Mouse (Mus musculus) NIH3T3 (cell line): ENCODE results near the gene Gm17268.

Experiments used
- DNase-seq: peaks from one replicate; pipeline ENCODE4 v3.0.0-alpha.2; 2012; ENCODE audit warnings: low read depth

Gm17268 gene

GRCm38 (mm10) chr11:82032136-82032535, 6.2 kb downstream of the Gm17268 start:
- DNase-seq = no peak

GRCm38 (mm10) chr11:82030171-82030570, 8.2 kb downstream of the Gm17268 start:
- DNase-seq = no peak

GRCm38 (mm10) chr11:82023769-82024168, 14.6 kb downstream of the Gm17268 start:
- DNase-seq = peak; percentile 66

GRCm38 (mm10) chr11:82022504-82023056, 15.8 kb downstream of the Gm17268 start:
- no peak for DNase-seq

- DNase-seq = no peak
These were observed 17.0 kb downstream of the Gm17268 start for GRCm38 (mm10) chr11:82021406-82021805.

GRCm38 (mm10) chr11:82019793-82020192, 18.6 kb downstream of the Gm17268 start:
- DNase-seq = no peak

GRCm38 (mm10) chr11:82019389-82019788, 19.0 kb downstream of the Gm17268 start:
- peak; percentile 76 for DNase-seq

- no peak for DNase-seq
These were observed 22.1 kb downstream of the Gm17268 start for GRCm38 (mm10) chr11:82016181-82016780.

GRCm38 (mm10) chr11:82015066-82015465, 23.3 kb downstream of the Gm17268 start:
- peak; percentile 44 for DNase-seq

- peak; percentile 66 for DNase-seq
These were observed 24.6 kb downstream of the Gm17268 start for GRCm38 (mm10) chr11:82013756-82014155.

- peak; percentile 82 for DNase-seq
These were observed 26.8 kb downstream of the Gm17268 start for GRCm38 (mm10) chr11:82011411-82012193.

GRCm38 (mm10) chr11:82010115-82010514, 28.2 kb downstream of the Gm17268 start:
- no peak for DNase-seq

GRCm38 (mm10) chr11:82006796-82007423, 31.5 kb downstream of the Gm17268 start:
- DNase-seq = peak; percentile 92

- no peak for DNase-seq
These were observed 33.6 kb downstream of the Gm17268 start for GRCm38 (mm10) chr11:82004810-82005209.

GRCm38 (mm10) chr11:82000581-82000980, 37.8 kb downstream of the Gm17268 start:
- DNase-seq = no peak

- no peak for DNase-seq
These were observed 38.9 kb downstream of the Gm17268 start for GRCm38 (mm10) chr11:81999469-81999868.

- peak; percentile 67 for DNase-seq
These were observed 39.7 kb downstream of the Gm17268 start for GRCm38 (mm10) chr11:81998646-81999045.

- DNase-seq = no peak
These were observed 41.3 kb downstream of the Gm17268 start for GRCm38 (mm10) chr11:81997085-81997484.

GRCm38 (mm10) chr11:81996172-81996841, 42.1 kb downstream of the Gm17268 start:
- peak; percentile 90 for DNase-seq

GRCm38 (mm10) chr11:81983146-81983545, 55.2 kb downstream of the Gm17268 start:
- DNase-seq = peak; percentile 84

GRCm38 (mm10) chr11:81982191-81982590, 56.2 kb downstream of the Gm17268 start:
- DNase-seq = peak; percentile 29
